Mouse (Mus musculus) gastrocnemius, postnatal 14 days (tissue): ENCODE measurements around the gene E130309D02Rik. TPM values are rescaled to one million over a fixed set of nuclear protein-coding genes. Genes with fewer than 3 reads are reported as not detected.

Experiments used
- DNase-seq: peaks from one replicate; pipeline ENCODE4 v3.0.0; 2021; ENCODE audit warnings: mixed read lengths
- intact Hi-C: fragments of 180-260 bp; cut with DNase I; formaldehyde crosslinking; loops from one replicate; pipeline ENCODE4 v1.15.1; 2025; ENCODE audit warnings: low total_unique reads
- total RNA-seq, 2 experiments: library from RNA; stranded (reverse); gene quantifications; 2 replicates each; pipeline ENCODE4 v1.2.3; 2021

E130309D02Rik gene
- total RNA-seq, 2 experiments from 2014 or later, result 8.3 to 9.4 TPM

- intact Hi-C loops, result no loop called here
- DNase-seq, result no peak
These were observed 42.4 kb downstream of the E130309D02Rik start for GRCm38 (mm10) chr5:143272540-143273330.

DNA sequence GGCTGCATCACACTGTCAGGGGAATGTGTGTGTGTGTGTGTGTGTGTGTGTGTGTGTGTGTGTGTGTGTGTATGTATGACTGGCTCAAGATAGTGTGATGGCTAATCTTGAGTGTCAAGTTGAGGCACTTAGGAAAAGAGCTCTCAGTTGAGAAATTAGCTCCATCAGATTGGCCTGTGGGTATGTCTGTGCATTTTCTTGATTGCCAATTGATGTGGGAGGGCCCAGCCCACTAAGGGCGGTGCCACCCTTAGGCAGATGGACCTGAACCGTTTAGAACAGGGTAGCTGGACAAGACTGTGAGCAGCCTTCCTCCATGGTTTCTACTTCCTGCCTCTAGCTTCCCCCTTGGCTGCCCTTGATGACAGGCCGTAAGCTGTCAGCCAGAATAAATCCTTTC is 43.1 kb downstream of the E130309D02Rik start:
- intact Hi-C loops, result no loop called here
- DNase-seq, result no peak

DNA sequence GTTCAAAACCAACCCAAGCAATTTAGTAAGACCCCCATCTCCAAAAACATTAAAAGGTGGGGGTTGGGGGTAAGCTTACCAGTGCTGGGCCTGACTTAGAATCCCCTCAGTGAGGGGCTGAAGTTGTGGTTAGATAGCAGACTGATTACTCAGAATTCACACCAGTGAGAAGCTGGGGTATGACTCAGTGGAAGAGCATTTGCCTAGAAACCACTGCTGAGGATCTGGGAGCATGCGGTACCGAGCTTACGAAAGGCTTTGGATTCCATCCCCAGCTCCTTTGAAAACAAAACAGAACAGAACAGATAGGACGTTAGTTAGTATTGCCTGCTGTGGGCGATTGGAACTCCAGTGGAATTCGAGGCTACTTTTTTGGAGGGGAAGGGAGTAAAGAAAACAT is 43.5 kb downstream of the E130309D02Rik start:
- intact Hi-C loops, result no loop called here
- DNase-seq, result no peak

DNA sequence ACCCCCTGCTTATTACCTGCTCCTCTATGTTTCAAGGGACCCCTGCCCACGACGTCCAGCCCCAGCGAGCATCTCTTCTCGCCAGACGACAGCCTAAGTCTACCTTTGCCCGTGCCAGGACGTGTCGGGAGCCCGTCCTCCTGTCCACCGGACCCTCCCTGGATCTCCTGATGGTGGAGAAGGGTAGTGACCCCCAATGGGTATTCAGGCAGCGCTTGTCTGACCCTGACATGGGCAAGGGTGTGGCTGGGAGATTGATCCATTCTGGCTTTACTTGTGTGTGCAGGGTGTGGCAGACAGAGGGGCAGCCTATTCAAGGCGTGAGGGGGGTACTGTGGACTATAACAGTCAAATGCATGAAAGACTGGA is 45.0 kb downstream of the E130309D02Rik start:
- DNase-seq, result no peak
- intact Hi-C loops, result no loop called here

- intact Hi-C loops, result no loop called here
These were observed 45.6 kb downstream of the E130309D02Rik start, which contains the start of gene Zfp316 for GRCm38 (mm10) chr5:143269363-143270150. Zfp316 (minus strand) TSS chr5:143270022.

GRCm38 (mm10) chr5:143268985-143269362 is 46.2 kb downstream of the E130309D02Rik start:
- DNase-seq, result no peak
- intact Hi-C loops, result no loop called here

More at GRCm38 (mm10) chr5:143269363-143270150, 45.6 kb downstream of the E130309D02Rik start, which contains the start of gene Zfp316:
- peak; percentile 78 for DNase-seq

DNA sequence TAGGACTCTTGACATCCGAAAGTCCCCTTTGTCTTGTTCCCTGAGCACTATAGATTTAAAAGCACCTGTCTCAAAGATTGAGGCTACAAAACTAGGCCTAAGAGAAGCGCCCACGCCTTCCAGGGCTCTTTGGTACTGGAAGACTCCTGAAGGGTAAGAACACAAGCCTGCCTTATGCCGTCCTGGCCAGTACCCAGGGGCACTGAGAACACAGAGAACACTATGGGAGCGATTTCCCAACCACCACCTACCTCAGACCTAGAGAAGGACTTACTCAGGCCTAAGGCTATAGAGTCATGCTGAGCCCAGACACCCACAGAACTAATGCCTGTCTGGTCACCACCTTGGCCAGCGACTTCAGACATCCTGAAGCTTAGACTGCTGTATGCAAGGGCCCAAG is 48.4 kb downstream of the E130309D02Rik start:
- intact Hi-C loops, result no loop called here
- no peak for DNase-seq

- intact Hi-C loops, result no loop called here
- DNase-seq, result no peak
These were observed 49.8 kb downstream of the E130309D02Rik start for GRCm38 (mm10) chr5:143265409-143265808.

- intact Hi-C loops, result no loop called here
- DNase-seq, result no peak
These were observed 50.5 kb downstream of the E130309D02Rik start for GRCm38 (mm10) chr5:143264689-143265088.

DNA sequence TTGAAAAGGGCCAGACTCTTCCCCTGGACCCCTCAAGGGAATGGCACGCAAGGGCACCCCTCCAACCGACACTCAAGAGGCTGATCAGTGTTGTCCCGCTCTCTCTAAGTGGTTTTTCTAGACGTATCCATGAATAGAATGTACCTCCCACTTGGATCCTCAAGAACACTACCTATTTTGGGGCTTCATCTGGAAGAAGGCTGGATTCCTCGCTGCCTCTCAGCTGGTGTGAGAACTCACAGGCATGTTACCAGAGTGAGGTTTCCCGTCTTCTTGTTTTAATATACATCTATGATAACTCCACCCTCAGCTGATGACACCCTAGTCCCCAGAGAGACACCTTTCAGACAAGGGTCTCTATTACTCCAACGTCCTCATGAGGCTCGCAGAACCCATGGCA is 53.5 kb downstream of the E130309D02Rik start:
- intact Hi-C loops, result no loop called here
- no peak for DNase-seq

- intact Hi-C loops, result no loop called here
These were observed 59.4 kb downstream of the E130309D02Rik start for GRCm38 (mm10) chr5:143255802-143256201.

DNA sequence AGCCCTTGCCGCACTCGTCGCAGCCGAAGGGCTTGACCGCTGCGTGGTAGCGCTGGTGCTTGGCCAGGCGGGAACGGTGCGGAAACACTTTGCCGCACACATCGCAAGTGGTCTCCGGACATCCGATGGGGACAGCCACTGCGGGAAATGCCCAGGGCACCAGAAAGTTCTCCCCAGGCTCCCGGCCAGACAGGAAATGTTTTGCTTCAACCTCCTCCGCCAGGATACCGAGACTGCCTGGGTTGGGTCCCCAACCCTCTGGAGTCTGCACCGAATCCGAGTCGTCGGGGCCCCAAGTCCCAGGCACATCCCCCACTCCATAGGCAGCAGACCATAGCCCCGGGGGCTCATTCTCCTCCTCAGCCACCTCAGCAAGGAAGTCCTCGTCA is 60.0 kb downstream of the E130309D02Rik start:
- no peak for DNase-seq
- intact Hi-C loops, result no loop called here

More at GRCm38 (mm10) chr5:143255802-143256201, 59.4 kb downstream of the E130309D02Rik start:
- no peak for DNase-seq

- no peak for DNase-seq
- intact Hi-C loops, result no loop called here
These were observed 60.6 kb downstream of the E130309D02Rik start for GRCm38 (mm10) chr5:143254487-143255130.

GRCm38 (mm10) chr5:143253881-143254486 is 61.2 kb downstream of the E130309D02Rik start:
- intact Hi-C loops, result no loop called here
- DNase-seq, result no peak

DNA sequence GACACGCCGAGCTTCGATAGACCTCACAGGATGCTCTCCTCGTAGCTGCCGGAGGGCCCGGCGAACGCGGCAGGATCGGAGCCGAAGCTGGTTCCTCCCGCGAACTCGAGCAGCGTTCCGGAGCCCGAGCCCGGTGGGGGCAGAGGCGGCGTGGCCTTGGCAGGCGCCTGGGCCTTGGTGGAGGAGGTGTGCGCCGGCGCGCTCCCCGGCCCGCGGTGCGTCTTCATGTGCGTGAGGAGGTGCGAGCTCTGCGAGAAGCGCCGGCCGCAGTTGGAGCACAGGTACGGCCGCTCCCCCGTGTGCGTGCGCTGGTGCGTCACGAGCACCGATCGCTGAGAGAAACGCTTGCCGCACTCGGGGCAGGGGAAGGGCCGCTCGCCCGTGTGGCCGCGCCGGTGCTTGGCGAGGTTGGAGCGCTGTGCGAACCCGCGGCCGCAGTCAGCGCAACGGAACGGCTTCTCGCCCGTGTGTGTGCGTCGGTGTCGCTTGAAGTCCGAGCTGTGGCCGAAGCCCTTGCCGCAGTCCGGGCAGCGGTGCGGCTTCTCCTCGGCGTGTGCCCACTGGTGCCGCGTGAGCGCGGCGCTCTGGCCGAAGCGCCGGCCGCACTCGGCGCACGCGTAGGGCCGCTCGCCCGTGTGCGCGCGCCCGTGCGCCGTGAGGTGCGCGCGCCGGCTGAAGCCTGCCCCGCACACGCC is 61.8 kb downstream of the E130309D02Rik start:
- intact Hi-C loops, result no loop called here
- DNase-seq, result no peak

DNA sequence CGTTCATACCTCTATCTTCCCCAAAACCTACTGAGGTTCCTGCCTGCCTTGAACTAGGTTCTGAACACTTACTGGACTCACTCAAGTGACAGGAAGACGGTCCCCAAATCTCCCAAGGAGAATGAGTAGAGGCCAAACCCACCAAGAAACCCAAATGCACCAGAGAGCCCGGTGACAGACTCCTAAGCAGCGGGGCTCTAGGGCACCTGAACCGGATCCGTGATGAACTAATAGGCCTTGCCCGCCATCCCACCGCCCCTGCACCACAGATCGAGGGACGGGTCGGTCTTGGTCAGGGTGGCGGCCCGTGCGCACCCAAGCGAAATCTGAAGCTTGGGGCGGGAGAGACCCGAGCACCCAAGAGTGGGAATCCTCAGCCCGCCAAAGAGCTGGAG is 62.4 kb downstream of the E130309D02Rik start:
- intact Hi-C loops, result no loop called here
- DNase-seq, result no peak

- no peak for DNase-seq
- intact Hi-C loops, result no loop called here
These were observed 63.1 kb downstream of the E130309D02Rik start for GRCm38 (mm10) chr5:143252039-143252438.
